Mouse (Mus musculus): ENCODE measurements around the gene Cic.

DNA sequence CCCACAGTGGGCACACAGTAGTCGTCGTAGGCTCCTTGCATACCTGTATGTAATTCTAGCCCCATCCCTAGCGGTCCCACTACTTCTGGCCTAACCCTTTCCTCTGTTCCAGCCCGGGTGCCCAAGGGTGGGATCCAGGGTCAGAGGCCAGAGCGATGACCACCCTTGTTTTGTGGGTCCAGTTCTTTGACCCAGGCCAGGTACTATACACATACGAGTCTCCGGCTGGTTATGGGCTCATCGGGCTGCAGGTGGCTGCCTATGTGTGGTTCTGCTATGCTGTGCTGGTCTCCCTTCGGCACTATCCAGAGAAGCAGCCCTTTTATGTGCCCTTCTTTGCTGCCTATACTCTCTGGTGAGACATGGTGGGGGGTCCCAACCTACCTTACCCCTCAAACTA is 41.9 kb downstream of the Cic start:
- TF ChIP-seq POLR2A (IDR thresholded peaks at IDR 0.05; ENCODE audit: borderline replicate concordance, insufficient read depth, low read length): no peak
- TF ChIP-seq CTCF (IDR thresholded peaks at IDR 0.05; ENCODE audit: borderline replicate concordance, insufficient read depth, low read depth, low read length): no peak

Data from cerebellum, adult 2 months (tissue).